Mouse (Mus musculus): ENCODE results near the gene Cldn11. TPM values are rescaled to one million over a fixed set of nuclear protein-coding genes. Genes with fewer than 3 reads are reported as not detected.
"Not testable (repeated sequence)": the region's sequence is repeated elsewhere in the genome, so short reads cannot be mapped to it uniquely, and the experiment has no call there.

Gene Cldn11
- polyA plus RNA-seq, 1 experiment from 2014 or later, result 40.2 TPM

- no peaks in the 10 kb centered on the region for H3K4me1 ChIP-seq
- H3K27ac ChIP-seq, result no peak overlapping the region
- no peaks in the 10 kb centered on the region for H3K36me3 ChIP-seq
- H3K27me3 ChIP-seq (replicated peaks), result no peaks in the 10 kb centered on the region
- H3K9ac ChIP-seq, result no peak overlapping the region
- ATAC-seq (ENCODE audit: low FRiP score, low read depth), result no peak
- 68% methylated on average over 7 of the region's 7 CpGs for WGBS
- no peak overlapping the region for H3K4me2 ChIP-seq (replicated peaks)
- H3K9me3 ChIP-seq, result no peaks in the 10 kb centered on the region
- H3K4me3 ChIP-seq, result no peak overlapping the region
Observed at GRCm38 (mm10) chr3:31134696-31135095, 15.0 kb upstream of the Cldn11 start.

- H3K27ac ChIP-seq; H3K27me3 ChIP-seq (replicated peaks); H3K4me1 ChIP-seq; H3K36me3 ChIP-seq; H3K4me2 ChIP-seq (replicated peaks); ATAC-seq (ENCODE audit: low FRiP score, low read depth); H3K9ac ChIP-seq; H3K9me3 ChIP-seq; H3K4me3 ChIP-seq: not testable (repeated sequence)
- 72% methylated on average over 4 of the region's 4 CpGs for WGBS
Observed at GRCm38 (mm10) chr3:31136591-31136990, 13.1 kb upstream of the Cldn11 start.

DNA sequence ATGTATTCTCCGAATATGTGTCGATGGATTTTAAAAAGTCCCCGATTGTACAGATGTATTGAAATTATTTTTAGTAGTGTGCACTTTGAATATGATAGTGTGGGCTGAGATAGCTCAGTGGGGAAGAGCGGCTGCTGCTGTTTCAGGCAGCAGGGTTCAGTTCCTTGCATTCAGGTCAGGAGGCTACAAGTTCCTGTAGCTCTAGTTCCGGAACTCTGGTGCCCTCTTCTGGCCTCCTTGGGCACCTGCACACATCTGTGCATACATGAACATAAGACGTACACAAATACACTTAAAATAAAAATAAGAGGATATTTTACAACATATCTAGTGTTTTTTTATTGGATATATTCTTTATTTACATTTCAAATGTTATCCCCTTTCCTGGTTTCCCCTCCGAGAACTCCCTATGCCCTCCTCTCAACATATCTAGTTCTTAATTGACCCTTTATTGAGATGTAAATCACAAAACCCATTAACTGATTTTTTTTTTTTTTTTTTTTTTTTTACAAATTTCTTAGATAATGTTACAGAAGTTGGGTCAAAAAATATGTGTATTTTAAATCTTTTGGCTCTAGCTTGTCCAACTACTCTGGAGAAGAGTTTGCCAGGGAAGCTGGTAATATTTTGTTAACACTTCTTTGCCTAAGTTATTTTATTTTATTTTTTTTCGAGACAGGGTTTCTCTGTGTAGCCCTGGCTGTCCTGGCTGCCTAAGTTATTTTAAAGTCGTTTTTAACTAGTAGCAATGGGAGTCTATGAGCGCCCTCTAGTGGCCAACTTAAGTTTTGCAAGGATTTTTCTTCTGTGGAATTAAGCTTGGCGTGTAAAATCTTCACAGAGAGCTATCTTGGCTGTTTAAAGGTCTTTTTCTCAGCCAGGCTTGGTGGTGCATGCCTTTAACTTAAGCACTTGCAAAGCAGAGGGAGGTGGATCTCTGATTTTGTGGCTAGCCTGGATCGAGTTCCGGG lies 11.0 kb upstream of the Cldn11 start:
- ATAC-seq (ENCODE audit: low FRiP score, low read depth), result 0 out of 2 replicates have a peak, but pooled peaks have one; percentile 30
- Histone ChIP-seq H3K27ac (no peak overlapping the region), H3K27me3 (replicated peaks) (no peaks in the 10 kb centered on the region), H3K4me1 (no peaks in the 10 kb centered on the region), H3K9me3 (no peaks in the 10 kb centered on the region), H3K4me2 (replicated peaks) (no peak overlapping the region), H3K36me3 (no peaks in the 10 kb centered on the region), H3K4me3 (no peak overlapping the region), H3K9ac (no peak overlapping the region)
- 56% methylated on average over 13 of the region's 13 CpGs for WGBS

GRCm38 (mm10) chr3:31141621-31142020 lies 8.1 kb upstream of the Cldn11 start:
- Histone ChIP-seq H3K9ac (no peak overlapping the region), H3K27me3 (replicated peaks) (no peaks in the 10 kb centered on the region), H3K36me3 (no peaks in the 10 kb centered on the region), H3K27ac (no peak overlapping the region), H3K4me1 (no peaks in the 10 kb centered on the region), H3K4me2 (replicated peaks) (no peak overlapping the region), H3K9me3 (no peaks in the 10 kb centered on the region), H3K4me3 (no peak overlapping the region)
- WGBS, result 88% methylated on average over 4 of the region's 4 CpGs
- ATAC-seq (ENCODE audit: low FRiP score, low read depth), result no peak

- not testable (repeated sequence) for H3K4me2 ChIP-seq (replicated peaks); H3K9ac ChIP-seq; H3K4me1 ChIP-seq; H3K36me3 ChIP-seq; H3K27ac ChIP-seq; ATAC-seq (ENCODE audit: low FRiP score, low read depth); H3K9me3 ChIP-seq; H3K4me3 ChIP-seq
- 84% methylated on average over 11 of the region's 11 CpGs for WGBS
- H3K27me3 ChIP-seq (replicated peaks), result peaks cover 13% of the 10 kb centered on the region
Observed at GRCm38 (mm10) chr3:31145222-31145621, 4.5 kb upstream of the Cldn11 start.

DNA sequence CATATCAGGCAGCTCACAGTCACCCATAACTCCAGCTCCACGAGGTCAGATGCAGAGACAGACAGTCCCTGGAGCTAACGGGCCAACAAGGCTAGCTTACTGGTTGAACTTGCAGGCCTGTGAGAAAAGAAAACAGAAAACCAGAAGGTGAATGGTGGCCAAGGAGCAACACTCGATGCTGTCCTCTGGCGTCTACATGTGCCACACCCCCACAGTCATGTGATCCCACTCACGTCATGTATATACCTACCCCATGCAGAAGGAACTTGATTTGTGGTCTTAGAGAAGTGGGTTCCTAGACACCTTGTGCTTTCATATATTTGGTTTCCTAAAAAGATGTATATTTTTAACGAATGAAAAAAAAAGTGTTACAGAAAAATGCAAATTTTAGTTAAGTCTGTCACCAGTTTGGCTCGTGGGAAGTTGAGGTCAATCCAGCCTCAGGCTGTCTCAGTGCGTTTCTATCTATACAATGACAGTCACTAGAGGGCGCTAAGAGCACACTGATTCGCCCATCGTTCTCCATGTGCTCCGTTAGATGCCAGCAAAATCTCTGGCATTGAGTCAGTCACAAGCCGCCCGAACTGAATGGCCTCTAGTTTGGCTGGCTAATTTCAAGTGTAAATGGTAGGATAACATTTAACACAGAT lies 4.0 kb upstream of the Cldn11 start:
- ATAC-seq (ENCODE audit: low FRiP score, low read depth), result peak; percentile 79
- Histone ChIP-seq H3K36me3 (no peaks in the 10 kb centered on the region), H3K27me3 (replicated peaks) (peaks cover 13% of the 10 kb centered on the region), H3K9ac (no peak overlapping the region), H3K4me1 (peaks cover 9% of the 10 kb centered on the region), H3K4me3 (no peak overlapping the region), H3K27ac (no peak overlapping the region), H3K9me3 (no peaks in the 10 kb centered on the region), H3K4me2 (replicated peaks) (no peak overlapping the region; the same call in 1 of the 2 replicates)
- 14% methylated on average over 14 of the region's 14 CpGs for WGBS

DNA sequence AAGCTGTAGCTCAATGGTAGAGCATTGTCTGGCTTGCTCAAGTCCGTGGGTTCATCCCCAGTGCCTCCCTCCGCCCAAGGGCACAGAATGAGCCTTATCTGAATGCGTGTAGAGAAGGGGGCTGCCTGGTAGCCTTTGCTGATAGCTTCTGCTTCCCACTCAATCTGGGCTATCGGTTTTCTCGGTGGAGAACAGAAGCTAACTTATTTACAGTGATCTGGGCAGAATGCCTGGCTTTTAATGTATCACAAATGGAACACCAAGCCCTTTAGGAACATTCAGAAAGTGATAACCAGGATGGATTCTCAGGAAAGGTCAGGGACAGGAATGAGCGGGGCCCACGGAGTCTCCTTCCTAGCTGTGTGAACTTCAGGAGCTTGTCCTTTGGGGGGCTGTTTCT lies 1.1 kb upstream of the Cldn11 start:
- WGBS, result 80% methylated on average over 7 of the region's 7 CpGs
- Histone ChIP-seq H3K4me1 (peaks cover 9% of the 10 kb centered on the region), H3K27ac (no peak overlapping the region), H3K9me3 (no peaks in the 10 kb centered on the region), H3K4me2 (replicated peaks) (no peak overlapping the region), H3K4me3 (no peak overlapping the region), H3K9ac (no peak overlapping the region), H3K36me3 (no peaks in the 10 kb centered on the region), H3K27me3 (replicated peaks) (peaks cover 13% of the 10 kb centered on the region)
- ATAC-seq (ENCODE audit: low FRiP score, low read depth), result no peak

DNA sequence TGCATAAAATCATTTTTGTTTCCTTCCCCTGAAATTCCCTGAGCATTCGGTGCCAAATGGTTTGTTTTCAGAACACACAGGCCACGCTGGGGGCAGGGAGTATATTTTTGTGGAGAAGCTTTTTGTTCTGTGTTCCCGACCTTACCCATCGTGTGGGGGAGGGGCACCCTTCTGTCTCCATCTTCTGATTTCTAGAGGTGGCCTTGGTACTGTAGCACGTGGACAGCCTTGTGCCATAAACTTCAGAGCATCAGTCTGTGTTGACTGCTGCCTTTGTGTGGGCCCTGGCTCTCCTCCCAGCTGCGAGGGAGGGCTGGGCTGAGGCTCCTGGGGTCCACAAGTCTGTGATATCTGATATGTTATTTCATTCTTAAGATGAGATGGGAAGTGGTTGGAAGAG lies 2.4 kb downstream of the Cldn11 start:
- Histone ChIP-seq H3K4me1 (peaks cover 9% of the 10 kb centered on the region), H3K4me3 (no peak overlapping the region), H3K4me2 (replicated peaks) (no peak overlapping the region), H3K9ac (no peak overlapping the region), H3K9me3 (no peaks in the 10 kb centered on the region), H3K36me3 (no peaks in the 10 kb centered on the region), H3K27me3 (replicated peaks) (peaks cover 13% of the 10 kb centered on the region), H3K27ac (no peak overlapping the region)
- 52% methylated on average over 6 of the region's 6 CpGs for WGBS
- no peak for ATAC-seq (ENCODE audit: low FRiP score, low read depth)

- no peaks in the 10 kb centered on the region for H3K9me3 ChIP-seq
- no peaks in the 10 kb centered on the region for H3K27me3 ChIP-seq (replicated peaks)
- WGBS, result 46% methylated on average over 3 of the region's 3 CpGs
- ATAC-seq (ENCODE audit: low FRiP score, low read depth), result no peak
- H3K4me3 ChIP-seq, result no peak overlapping the region
- no peak overlapping the region for H3K4me2 ChIP-seq (replicated peaks)
- H3K36me3 ChIP-seq, result no peaks in the 10 kb centered on the region
- no peak overlapping the region for H3K9ac ChIP-seq
- H3K4me1 ChIP-seq, result no peaks in the 10 kb centered on the region
- no peak overlapping the region for H3K27ac ChIP-seq
Observed at GRCm38 (mm10) chr3:31156126-31156525, 6.4 kb downstream of the Cldn11 start.

DNA sequence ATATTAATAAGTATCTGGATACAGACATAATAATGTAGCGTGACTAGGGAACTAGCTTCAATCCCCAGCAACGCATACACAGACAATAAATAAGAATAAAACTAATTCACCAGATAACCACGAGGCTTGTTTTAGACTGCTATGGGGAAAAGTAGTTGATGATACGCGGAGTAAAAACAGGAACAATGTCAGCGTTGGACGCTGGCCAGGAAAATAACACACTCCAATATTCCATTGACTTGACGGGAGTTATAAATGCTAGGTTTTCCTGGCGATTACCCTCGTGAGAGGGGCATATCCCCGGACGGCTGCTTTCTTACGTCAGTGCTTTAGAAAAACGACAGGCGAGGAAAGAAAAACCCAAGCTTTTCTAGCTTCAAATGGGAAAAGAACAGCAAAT lies 8.1 kb downstream of the Cldn11 start:
- Histone ChIP-seq H3K27me3 (replicated peaks) (no peaks in the 10 kb centered on the region), H3K4me1 (no peaks in the 10 kb centered on the region), H3K9me3 (no peaks in the 10 kb centered on the region), H3K4me3 (no peak overlapping the region), H3K36me3 (no peaks in the 10 kb centered on the region), H3K27ac (no peak overlapping the region), H3K9ac (no peak overlapping the region), H3K4me2 (replicated peaks) (no peak overlapping the region)
- 84% methylated on average over 15 of the region's 15 CpGs for WGBS
- ATAC-seq (ENCODE audit: low FRiP score, low read depth), result no peak

GRCm38 (mm10) chr3:31160046-31160445 lies 10.3 kb downstream of the Cldn11 start:
- Histone ChIP-seq H3K27me3 (replicated peaks) (no peaks in the 10 kb centered on the region), H3K4me2 (replicated peaks) (no peak overlapping the region), H3K4me3 (no peak overlapping the region), H3K36me3 (no peaks in the 10 kb centered on the region), H3K4me1 (no peaks in the 10 kb centered on the region), H3K27ac (no peak overlapping the region), H3K9me3 (no peaks in the 10 kb centered on the region), H3K9ac (no peak overlapping the region)
- WGBS, result 88% methylated on average over 10 of the region's 10 CpGs
- ATAC-seq (ENCODE audit: low FRiP score, low read depth), result no peak

DNA sequence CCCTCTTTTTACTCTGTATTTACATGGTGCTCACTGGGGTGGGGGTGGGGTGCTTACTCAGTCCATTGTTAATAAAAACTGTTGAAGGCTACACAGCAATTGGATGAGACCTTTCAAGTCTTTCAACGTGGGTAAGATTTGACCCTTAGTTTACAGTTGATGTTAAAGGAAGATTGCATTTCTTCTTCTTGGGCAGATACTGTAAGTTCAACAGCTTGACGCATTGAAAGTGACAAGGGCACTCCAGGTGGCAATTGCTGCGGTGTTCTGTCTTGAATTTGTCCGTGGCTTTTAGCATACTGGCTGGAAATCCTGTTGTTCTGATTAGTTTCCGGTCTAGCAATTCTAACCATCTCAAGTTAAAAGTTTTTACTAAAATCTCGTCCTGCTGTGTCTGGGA lies 11.6 kb downstream of the Cldn11 start:
- Histone ChIP-seq H3K9ac (no peak overlapping the region), H3K9me3 (no peaks in the 10 kb centered on the region), H3K36me3 (no peaks in the 10 kb centered on the region), H3K4me1 (no peaks in the 10 kb centered on the region), H3K4me2 (replicated peaks) (no peak overlapping the region), H3K27ac (no peak overlapping the region), H3K27me3 (replicated peaks) (no peaks in the 10 kb centered on the region), H3K4me3 (no peak overlapping the region)
- WGBS, result 34% methylated on average over 6 of the region's 6 CpGs
- ATAC-seq (ENCODE audit: low FRiP score, low read depth), result no peak

All from neural tube, embryonic 12.5 days (tissue).